Mouse (Mus musculus) heart, adult 11 months (tissue): ENCODE measurements around the gene AW146154.
"Not testable (repeated sequence)": the region's sequence is repeated elsewhere in the genome, so short reads cannot be mapped to it uniquely, and the experiment has no call there.

Experiments used
- DNase-seq: peaks from one replicate; pipeline ENCODE4 v3.0.0; 2022

AW146154 gene

DNA sequence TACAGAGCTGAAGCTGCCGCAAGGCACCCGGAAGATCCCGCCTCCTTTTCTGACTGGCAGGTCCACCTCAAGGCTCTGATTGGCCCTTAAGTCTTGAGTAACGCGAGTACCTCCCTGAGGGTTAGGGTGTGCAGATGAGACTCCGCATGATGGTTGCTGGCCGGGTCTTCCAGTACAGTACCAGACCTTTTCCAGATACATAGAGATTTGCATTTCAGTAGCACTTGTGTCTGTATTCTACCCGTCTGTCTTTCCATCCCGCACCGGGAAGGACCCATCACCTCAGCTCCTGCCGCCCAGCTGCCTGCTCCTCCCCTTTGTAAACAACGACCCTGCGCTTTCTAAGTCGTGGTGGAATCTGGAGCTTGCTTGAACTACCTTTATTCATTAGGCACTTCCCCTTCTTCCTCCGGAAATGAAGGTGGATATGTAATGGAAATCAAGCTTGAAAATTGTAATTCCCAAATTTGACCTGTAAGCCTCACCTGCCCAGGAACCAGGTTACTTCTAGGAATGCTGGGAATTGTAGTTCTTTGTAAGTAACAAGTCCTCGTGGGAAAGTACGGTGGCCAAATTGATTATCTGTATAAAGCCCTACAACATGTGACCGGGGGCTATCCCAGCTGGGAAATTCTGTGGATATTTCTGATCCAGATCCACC, at the start of gene AW146154, which contains the start of gene Gm20449:
TSS of gene AW146154 (minus strand) at position 502 of the 661 bp plus-strand sequence.
TSS of gene Gm20449 (minus strand) at position 29 of the 661 bp plus-strand sequence.
- peak; percentile 100 for DNase-seq

DNA sequence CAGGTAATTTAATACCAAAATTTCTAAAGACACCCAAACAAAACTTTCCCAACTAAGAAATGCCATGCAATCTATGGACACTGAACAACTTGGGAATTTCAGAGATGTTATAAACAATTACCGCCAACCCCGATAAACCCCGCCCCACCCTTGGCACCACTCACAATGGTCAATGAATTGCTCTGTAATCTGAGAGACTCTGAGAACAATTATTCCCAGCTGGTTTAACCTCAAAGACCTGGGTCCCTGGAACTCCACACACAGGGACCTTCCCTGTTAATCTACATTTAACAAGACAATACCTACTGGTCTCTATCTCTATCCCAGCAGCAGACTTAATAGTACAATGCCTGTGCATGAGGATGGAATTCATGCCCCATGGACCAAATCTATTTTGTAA, 13.0 kb upstream of the AW146154 start:
- DNase-seq: no peak

DNA sequence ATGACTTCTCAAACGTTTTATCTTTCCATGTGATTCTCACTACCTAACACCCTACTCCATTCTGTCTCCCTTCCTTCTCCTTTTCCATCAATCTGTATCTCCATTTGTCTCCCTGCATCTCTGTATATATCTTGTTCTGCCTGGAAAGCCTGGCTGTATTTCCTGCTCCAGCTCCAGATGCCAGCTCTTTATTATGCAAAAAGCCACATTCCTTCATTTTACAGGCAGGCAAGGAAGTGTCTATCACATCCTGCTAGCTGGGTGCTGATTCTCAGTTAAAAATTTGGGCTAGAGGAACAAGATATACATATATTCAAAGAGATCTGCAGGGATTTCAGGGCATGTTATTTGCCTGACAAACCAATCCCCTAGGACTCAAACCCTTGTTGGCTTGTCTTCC, 12.5 kb upstream of the AW146154 start:
- DNase-seq: no peak

DNA sequence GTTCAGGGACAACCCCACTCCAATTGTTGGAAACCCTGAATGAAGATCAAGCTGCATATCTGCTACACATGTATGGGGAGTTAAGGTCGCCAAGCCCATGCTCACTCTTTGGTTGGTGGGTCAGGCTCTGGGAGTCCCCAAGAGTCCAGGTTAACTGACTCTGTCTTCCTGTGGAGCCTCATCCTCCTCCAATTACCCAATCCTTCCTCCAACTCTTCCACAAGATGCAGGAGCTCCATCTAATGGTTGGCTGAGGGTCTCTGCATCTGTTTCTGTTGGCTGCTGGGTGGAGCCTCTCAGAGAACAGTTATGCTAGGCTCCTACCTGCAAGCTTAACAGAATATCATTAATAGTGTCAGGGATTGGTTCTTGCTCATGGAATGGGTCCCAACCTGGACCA, 2.7 kb upstream of the AW146154 start:
- peak; percentile 91 for DNase-seq

DNA sequence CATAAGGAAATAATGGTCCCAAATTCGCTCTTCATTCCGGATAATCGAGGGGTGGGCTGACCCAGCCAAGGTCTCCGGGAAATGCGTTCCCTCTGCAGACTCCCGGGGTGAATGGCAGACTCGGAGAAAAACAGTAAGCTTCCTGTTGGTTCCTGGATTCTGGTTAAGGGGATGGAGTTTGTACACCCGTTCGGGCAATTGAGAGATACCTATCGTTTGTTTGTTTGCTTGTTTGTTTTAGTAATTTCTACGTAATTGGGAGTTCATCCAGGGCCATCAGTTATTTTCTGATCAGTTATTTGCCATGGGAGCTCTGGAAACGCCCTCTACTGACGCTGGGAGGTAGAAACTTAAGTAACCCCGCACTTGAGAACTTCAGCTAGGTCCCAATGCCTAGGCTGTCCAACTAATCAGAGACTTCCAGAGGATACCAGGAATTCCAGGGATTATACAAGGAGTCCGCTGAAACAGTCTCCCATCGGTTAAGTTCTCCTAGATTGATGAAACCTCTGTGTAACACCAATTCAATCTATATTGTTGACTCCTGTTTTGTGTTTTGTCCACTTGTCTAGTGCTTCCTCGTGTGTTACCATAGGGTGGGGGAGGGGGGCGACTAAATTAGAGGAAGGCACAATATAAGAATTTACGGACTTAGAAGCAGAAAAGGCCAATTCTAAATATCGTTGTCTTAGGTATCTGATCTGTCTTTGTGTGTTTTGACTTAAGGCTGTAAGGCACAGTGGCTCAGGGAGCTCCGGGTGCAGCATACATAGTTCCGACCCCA, 653 bp upstream of the AW146154 start:
- peak; percentile 96 for DNase-seq

DNA sequence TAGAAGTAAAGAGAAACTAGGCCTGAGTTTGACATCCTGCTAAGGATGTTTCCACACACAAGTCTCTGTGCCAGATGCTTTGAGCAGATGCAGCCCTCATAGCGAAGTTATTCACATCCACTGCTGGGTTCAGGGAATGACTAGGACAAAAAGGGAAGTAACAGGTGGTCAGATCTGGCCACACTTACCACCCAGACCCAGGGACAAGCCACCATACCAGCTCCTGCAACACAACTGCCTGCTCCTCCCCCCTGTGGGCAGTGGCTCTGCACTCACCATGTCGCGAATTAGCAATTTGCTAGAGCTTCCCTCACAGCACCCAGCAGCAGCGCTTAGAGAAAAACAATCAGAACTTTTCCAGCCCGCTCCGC, 687 bp downstream of the AW146154 start:
- not testable (repeated sequence) for DNase-seq

DNA sequence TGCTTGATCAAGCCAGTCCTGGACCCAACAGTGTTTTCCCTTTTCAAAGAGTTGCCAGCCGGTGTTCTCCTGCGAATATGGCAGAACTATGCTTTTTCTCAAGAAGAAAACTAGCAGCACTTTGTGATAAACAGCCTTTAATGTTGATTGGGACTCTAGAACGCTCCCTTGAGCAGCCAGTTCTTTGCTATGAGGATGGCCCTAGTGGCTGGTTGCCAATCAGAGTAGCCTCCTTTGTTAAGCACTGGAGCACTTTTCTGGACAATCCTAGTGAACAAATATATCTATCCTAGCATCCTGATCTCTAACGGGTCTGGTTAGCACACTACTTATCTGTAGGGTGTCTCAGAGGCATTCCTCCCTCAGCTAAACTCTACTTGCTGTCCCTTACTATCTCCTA, 1.2 kb downstream of the AW146154 start:
- not testable (repeated sequence) for DNase-seq

DNA sequence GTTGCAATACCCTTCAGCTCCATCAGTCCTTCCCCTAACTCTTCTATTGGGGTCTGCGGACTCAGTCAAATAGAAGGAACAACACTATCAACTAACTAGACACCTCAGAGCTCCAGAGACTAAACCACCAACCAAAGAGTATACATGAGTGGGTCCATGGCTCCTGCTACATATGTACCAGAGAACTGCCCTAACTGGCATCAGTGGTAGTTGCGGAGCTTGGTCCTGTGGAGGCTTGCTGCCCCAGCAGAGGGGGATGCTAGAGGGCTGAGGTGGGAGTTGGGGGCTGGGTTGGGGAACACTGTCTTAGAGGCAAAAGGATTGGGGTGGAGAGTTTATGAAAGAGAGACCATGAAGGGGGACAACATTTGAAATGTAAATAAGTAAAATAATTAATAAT, 1.8 kb downstream of the AW146154 start:
- DNase-seq: peak; percentile 92

DNA sequence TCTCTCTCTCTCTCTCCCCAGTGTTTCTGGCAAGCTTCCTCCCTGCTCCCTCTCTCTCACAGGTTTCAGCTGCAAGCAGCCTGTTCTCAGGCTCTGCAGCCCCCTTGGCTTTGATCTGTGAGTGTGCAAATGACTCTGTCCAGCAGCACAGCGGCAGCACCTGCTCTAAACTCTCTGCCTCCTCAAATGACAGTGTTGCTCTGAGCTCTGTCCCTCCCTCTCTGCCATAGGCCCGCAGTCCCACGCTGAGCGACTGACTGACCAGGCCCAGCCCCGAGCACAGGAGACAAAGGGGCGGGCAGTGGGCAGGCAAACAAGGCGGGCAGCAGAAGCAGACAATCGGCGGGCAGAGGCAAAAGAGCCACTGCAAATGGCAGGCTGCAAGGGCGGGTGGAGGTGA, 47.8 kb downstream of the AW146154 start:
- no peak for DNase-seq

DNA sequence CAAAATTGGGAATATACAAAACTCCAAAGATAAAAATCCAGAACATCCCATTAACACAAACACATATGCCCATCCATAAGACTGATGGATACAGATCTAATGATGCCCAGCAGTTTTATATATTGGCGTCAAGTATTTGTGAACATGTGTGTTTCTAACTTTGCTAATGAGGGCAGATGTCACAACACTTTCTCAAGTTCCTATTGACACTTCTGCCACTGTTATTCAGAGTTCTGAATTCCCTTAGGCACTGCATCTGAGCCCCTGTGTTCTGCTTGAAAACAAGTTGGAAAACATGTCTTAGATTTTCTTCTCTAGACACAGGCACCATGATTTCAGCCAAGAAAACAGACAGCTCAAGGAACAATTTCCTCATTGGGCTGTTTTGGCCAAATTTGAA, 51.1 kb downstream of the AW146154 start, which contains the start of gene Vmn2r57:
TSS of gene Vmn2r57 (minus strand) at position 101 of the 400 bp plus-strand sequence.
- DNase-seq: not testable (repeated sequence)
